Mouse (Mus musculus): ENCODE data around the gene Ttc26. TPM values are rescaled to one million over a fixed set of nuclear protein-coding genes. Genes with fewer than 3 reads are reported as not detected.
"Not testable (repeated sequence)": the region's sequence is repeated elsewhere in the genome, so short reads cannot be mapped to it uniquely, and the experiment has no call there.

Gene Ttc26
- polyA plus RNA-seq, 1 experiment: 14.3 TPM

- Histone ChIP-seq H3K9ac (ENCODE audit: low read depth, poor library complexity, severe bottlenecking) (peak within 1 kb of the TSS; percentile 75), H3K9me3 (replicated peaks; ENCODE audit: control insufficient read depth, insufficient read depth, low read length, poor library complexity, severe bottlenecking) (no peaks in the 10 kb centered on the region), H3K27me3 (ENCODE audit: control insufficient read depth, insufficient read depth, low read length, poor library complexity, severe bottlenecking) (no peaks in the 10 kb centered on the region), H3K27ac (ENCODE audit: insufficient read depth, low read length) (peak within 1 kb of the TSS; percentile 40), H3K4me3 (ENCODE audit: low read depth, low read length) (peak within 1 kb of the TSS; percentile 91), H3K36me3 (ENCODE audit: control insufficient read depth, insufficient read depth, low read length, poor library complexity, severe bottlenecking) (no peaks in the 10 kb centered on the region), H3K4me1 (ENCODE audit: control insufficient read depth, insufficient read depth, low read length) (peaks cover 2% of the 10 kb centered on the region)
- TF ChIP-seq POLR2A (IDR thresholded peaks at IDR 0.05; ENCODE audit: insufficient read depth, low read length) (no peak), EP300 (IDR thresholded peaks at IDR 0.05; ENCODE audit: insufficient read depth, low read depth, low read length) (peak; percentile 25; the same call in 1 of the 2 replicates), CTCF (IDR thresholded peaks at IDR 0.05; ENCODE audit: low read depth, low read length) (no peak)
These were observed 27.2 kb upstream of the Ttc26 start, which contains the start of gene Zc3hav1 for GRCm38 (mm10) chr6:38353811-38354722. Gene Zc3hav1 (minus strand): TSS chr6:38354603.

- peak overlapping the region; percentile 75 for H3K9ac ChIP-seq (ENCODE audit: low read depth, poor library complexity, severe bottlenecking)
- no peaks in the 10 kb centered on the region for H3K27me3 ChIP-seq (ENCODE audit: control insufficient read depth, insufficient read depth, low read length, poor library complexity, severe bottlenecking)
- peak overlapping the region; percentile 40 for H3K27ac ChIP-seq (ENCODE audit: insufficient read depth, low read length)
- H3K36me3 ChIP-seq (ENCODE audit: control insufficient read depth, insufficient read depth, low read length, poor library complexity, severe bottlenecking): no peaks in the 10 kb centered on the region
- no peaks in the 10 kb centered on the region for H3K9me3 ChIP-seq (replicated peaks; ENCODE audit: control insufficient read depth, insufficient read depth, low read length, poor library complexity, severe bottlenecking)
- H3K4me3 ChIP-seq (ENCODE audit: low read depth, low read length): peak overlapping the region; percentile 91
- H3K4me1 ChIP-seq (ENCODE audit: control insufficient read depth, insufficient read depth, low read length): peaks cover 2% of the 10 kb centered on the region
- TF ChIP-seq POLR2A (IDR thresholded peaks at IDR 0.05; ENCODE audit: insufficient read depth, low read length) (no peak), CTCF (IDR thresholded peaks at IDR 0.05; ENCODE audit: low read depth, low read length) (no peak), EP300 (IDR thresholded peaks at IDR 0.05; ENCODE audit: insufficient read depth, low read depth, low read length) (no peak)
These were observed 26.4 kb upstream of the Ttc26 start for GRCm38 (mm10) chr6:38354723-38355353.

- H3K27me3 ChIP-seq (ENCODE audit: control insufficient read depth, insufficient read depth, low read length, poor library complexity, severe bottlenecking): no peaks in the 10 kb centered on the region
- no peaks in the 10 kb centered on the region for H3K9me3 ChIP-seq (replicated peaks; ENCODE audit: control insufficient read depth, insufficient read depth, low read length, poor library complexity, severe bottlenecking)
- peaks cover 2% of the 10 kb centered on the region for H3K4me1 ChIP-seq (ENCODE audit: control insufficient read depth, insufficient read depth, low read length)
- H3K4me3 ChIP-seq (ENCODE audit: low read depth, low read length): peak overlapping the region; percentile 41
- no peak for TF ChIP-seq EP300 (IDR thresholded peaks at IDR 0.05; ENCODE audit: insufficient read depth, low read depth, low read length)
- TF ChIP-seq CTCF (IDR thresholded peaks at IDR 0.05; ENCODE audit: low read depth, low read length): no peak
- no peaks in the 10 kb centered on the region for H3K36me3 ChIP-seq (ENCODE audit: control insufficient read depth, insufficient read depth, low read length, poor library complexity, severe bottlenecking)
- peak overlapping the region; percentile 40; the same call in 1 of the 2 replicates for H3K27ac ChIP-seq (ENCODE audit: insufficient read depth, low read length)
- H3K9ac ChIP-seq (ENCODE audit: low read depth, poor library complexity, severe bottlenecking): peak overlapping the region; percentile 75; the same call in 1 of the 2 replicates
These were observed 25.9 kb upstream of the Ttc26 start for GRCm38 (mm10) chr6:38355354-38355823.

GRCm38 (mm10) chr6:38355862-38356261 lies 25.4 kb upstream of the Ttc26 start:
- Histone ChIP-seq H3K9ac (ENCODE audit: low read depth, poor library complexity, severe bottlenecking) (no peak overlapping the region), H3K4me3 (ENCODE audit: low read depth, low read length) (no peak overlapping the region), H3K9me3 (replicated peaks; ENCODE audit: control insufficient read depth, insufficient read depth, low read length, poor library complexity, severe bottlenecking) (no peaks in the 10 kb centered on the region), H3K4me1 (ENCODE audit: control insufficient read depth, insufficient read depth, low read length) (peaks cover 2% of the 10 kb centered on the region), H3K36me3 (ENCODE audit: control insufficient read depth, insufficient read depth, low read length, poor library complexity, severe bottlenecking) (no peaks in the 10 kb centered on the region), H3K27ac (ENCODE audit: insufficient read depth, low read length) (0 out of 2 replicates have a peak overlapping the region, but pooled peaks have one; percentile 40), H3K27me3 (ENCODE audit: control insufficient read depth, insufficient read depth, low read length, poor library complexity, severe bottlenecking) (no peaks in the 10 kb centered on the region)
- TF ChIP-seq POLR2A (IDR thresholded peaks at IDR 0.05; ENCODE audit: insufficient read depth, low read length): no peak

- not testable (repeated sequence) for H3K4me1 ChIP-seq (ENCODE audit: control insufficient read depth, insufficient read depth, low read length); H3K4me3 ChIP-seq (ENCODE audit: low read depth, low read length); H3K27ac ChIP-seq (ENCODE audit: insufficient read depth, low read length); H3K36me3 ChIP-seq (ENCODE audit: control insufficient read depth, insufficient read depth, low read length, poor library complexity, severe bottlenecking); H3K27me3 ChIP-seq (ENCODE audit: control insufficient read depth, insufficient read depth, low read length, poor library complexity, severe bottlenecking); H3K9me3 ChIP-seq (replicated peaks; ENCODE audit: control insufficient read depth, insufficient read depth, low read length, poor library complexity, severe bottlenecking); H3K9ac ChIP-seq (ENCODE audit: low read depth, poor library complexity, severe bottlenecking)
These were observed 24.4 kb upstream of the Ttc26 start for GRCm38 (mm10) chr6:38356661-38357433.

Data from ES-Bruce4 (cell line).